In the genomic region with DNA sequence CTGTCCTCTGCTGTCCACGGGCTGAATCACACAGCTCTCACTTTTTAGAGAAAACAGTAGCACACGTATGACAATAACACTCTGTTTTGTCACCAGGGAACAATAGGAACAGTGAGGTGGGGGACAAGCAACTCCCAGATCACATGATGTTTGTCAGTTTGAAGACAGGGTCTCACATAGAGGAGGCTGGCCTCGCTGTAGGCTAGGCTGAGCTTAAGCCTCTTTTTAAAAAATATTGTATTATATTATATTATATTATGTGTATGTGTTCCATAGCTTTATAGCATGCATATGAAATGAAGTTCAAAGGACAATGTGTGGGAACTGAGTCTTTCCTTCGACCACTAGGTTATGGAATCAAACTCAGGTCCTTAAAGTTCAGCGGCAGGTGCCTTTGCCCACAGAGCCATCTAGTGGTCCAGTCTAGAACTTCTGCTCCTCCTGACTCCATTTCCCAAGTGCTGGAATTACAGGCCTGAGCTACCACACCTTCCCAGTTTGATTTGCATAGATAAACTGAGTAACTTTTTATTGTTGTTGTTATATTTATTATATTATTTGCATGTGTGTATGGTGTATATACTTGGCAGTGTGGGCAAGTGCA, we compare ENCODE assay signal across 10 mouse cellular contexts. TPM values are rescaled to one million over a fixed set of nuclear protein-coding genes. Genes with fewer than 3 reads are reported as not detected.
DNase-seq lines count a peak whose midpoint lies in the region; ATAC-seq and TF ChIP-seq lines count a peak whose summit lies in the region.
"Had no signal": no experiment of that assay in that cellular context is flagged by ENCODE, and none has a peak within 500 bp of the region (broad histone marks: within the 10 kb centered on the region; RNA-seq: fewer than 3 reads in every experiment).

No protein-coding gene starts in this region.

- no peaks in the 10 kb centered on the region for H3K9me3 ChIP-seq in hindbrain, embryonic 14.5 days (ENCODE audit: control insufficient read depth, low read length)
- H3K9me3 ChIP-seq in hindbrain, embryonic 13.5 days: no peaks in the 10 kb centered on the region
- no peaks in the 10 kb centered on the region for H3K9me3 ChIP-seq in G1E (replicated peaks)
- H3K9me3 ChIP-seq: embryonic facial prominence, embryonic 15.5 days; megakaryocyte, embryonic 14.5 days had no signal

- no peaks in the 10 kb centered on the region for H3K4me1 ChIP-seq in hindbrain, embryonic 14.5 days (replicated peaks; ENCODE audit: control insufficient read depth, insufficient read depth, low read length)
- no peaks in the 10 kb centered on the region for H3K4me1 ChIP-seq in hindbrain, embryonic 13.5 days (replicated peaks)
- peaks cover 33% of the 10 kb centered on the region for H3K4me1 ChIP-seq in G1E (ENCODE audit: insufficient read depth, low read depth, low read length)
- H3K4me1 ChIP-seq: embryonic facial prominence, embryonic 15.5 days had no signal

- peak; percentile 67 for TF ChIP-seq CTCF in G1E (IDR thresholded peaks at IDR 0.05; ENCODE audit: low read depth, low read length)
- peak; percentile 93 for TF ChIP-seq CTCF in layer of hippocampus, adult 2 months (conservative IDR thresholded peaks at IDR 0.05)

- H3K4me3 ChIP-seq in hindbrain, embryonic 14.5 days (replicated peaks; ENCODE audit: low read length): no peak overlapping the region
- H3K4me3 ChIP-seq in hindbrain, embryonic 13.5 days: no peak overlapping the region
- no peak overlapping the region for H3K4me3 ChIP-seq in G1E (ENCODE audit: low read depth, low read length)
- no peak overlapping the region for H3K4me3 ChIP-seq in layer of hippocampus, adult 2 months
- H3K4me3 ChIP-seq: embryonic facial prominence, embryonic 15.5 days; megakaryocyte, embryonic 14.5 days had no signal

- no peak overlapping the region for H3K27ac ChIP-seq in hindbrain, embryonic 14.5 days
- H3K27ac ChIP-seq in hindbrain, embryonic 13.5 days: no peak overlapping the region
- H3K27ac ChIP-seq in layer of hippocampus, adult 2 months: no peak overlapping the region
- H3K27ac ChIP-seq: embryonic facial prominence, embryonic 15.5 days had no signal

- DNase-seq in hindbrain, embryonic 14.5 days (ENCODE audit: low spot score): peak; percentile 79
- no peak for DNase-seq in G1E (ENCODE audit: low spot score)
- peak; percentile 75 for DNase-seq in cerebellum, adult 9-10 months
- DNase-seq in gastrocnemius, postnatal 14 days: peak; percentile 36
- DNase-seq in layer of hippocampus, adult 2 months (ENCODE audit: low spot score in 2 of 2): peak; percentile 30 to 62
- DNase-seq in lung, postnatal 25 days (ENCODE audit: low spot score): peak; percentile 75
- DNase-seq in splenic B cell, adult 2 months (ENCODE audit: low read depth, low spot score): peak; percentile 63

- WGBS in hindbrain, embryonic 14.5 days: 44% methylated on average over 5 of the region's 5 CpGs
- 36% methylated on average over 5 of the region's 5 CpGs for WGBS in hindbrain, embryonic 13.5 days

- H3K9ac ChIP-seq in hindbrain, embryonic 14.5 days: no peak overlapping the region
- H3K9ac ChIP-seq in hindbrain, embryonic 13.5 days: no peak overlapping the region
- H3K9ac ChIP-seq: embryonic facial prominence, embryonic 15.5 days had no signal

- ATAC-seq in hindbrain, embryonic 14.5 days (ENCODE audit: low FRiP score): no peak
- ATAC-seq in hindbrain, embryonic 13.5 days (ENCODE audit: low FRiP score): no peak
- ATAC-seq in G1E (ENCODE audit: extremely low read depth, insufficient number of reproducible peaks, low FRiP score, poor library complexity, severe bottlenecking): no peak

- H3K4me2 ChIP-seq in hindbrain, embryonic 14.5 days (replicated peaks): no peak overlapping the region
- no peak overlapping the region for H3K4me2 ChIP-seq in hindbrain, embryonic 13.5 days
- H3K4me2 ChIP-seq: embryonic facial prominence, embryonic 15.5 days had no signal

- intact Hi-C loops in gastrocnemius, postnatal 14 days (cut with DNase I; ENCODE audit: low total_unique reads): loop anchor here (2.0 kb wide), 1 partner anchor 67 kb away; the partner anchor contains the start of gene Acss2

- H3K36me3 ChIP-seq in hindbrain, embryonic 14.5 days (replicated peaks; ENCODE audit: control insufficient read depth, insufficient read depth): no peaks in the 10 kb centered on the region
- no peaks in the 10 kb centered on the region for H3K36me3 ChIP-seq in hindbrain, embryonic 13.5 days
- H3K36me3 ChIP-seq in G1E (replicated peaks): peaks cover 59% of the 10 kb centered on the region
- no peaks in the 10 kb centered on the region for H3K36me3 ChIP-seq in splenic B cell, adult 2 months (ENCODE audit: control insufficient read depth, insufficient read depth, low read length, poor library complexity, severe bottlenecking)
- H3K36me3 ChIP-seq: embryonic facial prominence, embryonic 15.5 days had no signal

- no peaks in the 10 kb centered on the region for H3K27me3 ChIP-seq in hindbrain, embryonic 14.5 days (ENCODE audit: control insufficient read depth, insufficient read depth, low read length)
- H3K27me3 ChIP-seq in hindbrain, embryonic 13.5 days: no peaks in the 10 kb centered on the region
- H3K27me3 ChIP-seq in G1E (ENCODE audit: insufficient read depth, low read length): no peaks in the 10 kb centered on the region
- no peaks in the 10 kb centered on the region for H3K27me3 ChIP-seq in splenic B cell, adult 2 months (ENCODE audit: control insufficient read depth, insufficient read depth, low read length, poor library complexity, severe bottlenecking)
- H3K27me3 ChIP-seq: embryonic facial prominence, embryonic 15.5 days; megakaryocyte, embryonic 14.5 days had no signal

RNA-seq across cellular contexts. Expression of gene Gss, which starts 8.6 kb away (rescaled TPM):
- polyA plus RNA-seq in hindbrain, embryonic 14.5 days (2014; fragmentation: Nextera tagmentation; extraction: Ambion mirVana): 14.3 and 15.3 TPM in 2 replicates
- polyA plus RNA-seq in hindbrain, embryonic 13.5 days (2015; fragmentation: Nextera tagmentation; extraction: Ambion mirVana): 14.8 and 16.4 TPM in 2 replicates
- total RNA-seq in G1E (2014; fragmentation: Nextera tagmentation) (7.3 and 10.6 TPM in 2 replicates), G1E (2017) (22.0 and 25.7 TPM in 2 replicates)
- polyA plus RNA-seq in G1E (2012): 14.6 and 16.5 TPM in 2 replicates
- total RNA-seq in gastrocnemius, postnatal 14 days (2021): 1 to 10 TPM; 7.4 to 8.3 TPM
- total RNA-seq in layer of hippocampus, adult 2 months (2021): 10 to 100 TPM; 25.6 to 26.2 TPM

RNA-seq across cellular contexts. Expression of gene Myh7b, which starts 27.0 kb away (rescaled TPM):
- 0.40 and 0.99 TPM in 2 replicates for polyA plus RNA-seq in hindbrain, embryonic 14.5 days (2014; fragmentation: Nextera tagmentation; extraction: Ambion mirVana)
- 0.82 and 0.88 TPM in 2 replicates for polyA plus RNA-seq in hindbrain, embryonic 13.5 days (2015; fragmentation: Nextera tagmentation; extraction: Ambion mirVana)
- total RNA-seq in G1E (2014; fragmentation: Nextera tagmentation): 2.3 and 2.4 TPM in 2 replicates
- 1.4 and 1.7 TPM in 2 replicates for total RNA-seq in G1E (2017)
- polyA plus RNA-seq in G1E (2012): 8.3 and 11.1 TPM in 2 replicates
- total RNA-seq in gastrocnemius, postnatal 14 days (2021): 1 to 10 TPM; 1.4 to 2.0 TPM
- total RNA-seq in layer of hippocampus, adult 2 months (2021): 1 to 10 TPM; 5.5 to 5.6 TPM
